Mouse (Mus musculus): ENCODE measurements around the gene Alkbh1.

- TF ChIP-seq CTCF (conservative IDR thresholded peaks at IDR 0.05 in 1 of 2, IDR thresholded peaks at IDR 0.05 in 1 of 2; ENCODE audit: low read depth in 2 of 2, low read length in 2 of 2) (no peak), POLR2A (IDR thresholded peaks at IDR 0.05; ENCODE audit: low read depth, low read length) (no peak), MAFK (IDR thresholded peaks at IDR 0.05; ENCODE audit: insufficient replicate concordance, low read length) (no peak), NRF1 (IDR thresholded peaks at IDR 0.05; ENCODE audit: low read depth, low read length) (no peak), ZNF384 (IDR thresholded peaks at IDR 0.05; ENCODE audit: low read depth, low read length) (no peak), RAD21 (IDR thresholded peaks at IDR 0.05; ENCODE audit: low read depth, low read length) (no peak), MYC (IDR thresholded peaks at IDR 0.05; ENCODE audit: low read depth, low read length) (no peak)
These were observed 49.5 kb downstream of the Alkbh1 start for GRCm38 (mm10) chr12:87394316-87394715.
